Mouse (Mus musculus): ENCODE measurements around the gene Atp10a.

GRCm38 (mm10) chr7:58711811-58712210 lies 55.8 kb downstream of the Atp10a start:
- TF ChIP-seq CTCF (IDR thresholded peaks at IDR 0.05; ENCODE audit: extremely low read depth, insufficient read depth, low read length): no peak
- TF ChIP-seq POLR2A (IDR thresholded peaks at IDR 0.05; ENCODE audit: extremely low read depth, insufficient read depth, low read length): no peak
